Mouse (Mus musculus) heart, adult 2 months (tissue): ENCODE measurements around the gene Enkur. TPM values are rescaled to one million over a fixed set of nuclear protein-coding genes. Genes with fewer than 3 reads are reported as not detected.

ENCODE experiments used
- DNase-seq, 2 experiments: peaks; one replicate each; pipeline ENCODE4 v3.0.0; 2021
- H3K27ac ChIP-seq: fragments of 200-600 bp; 2 replicates; pipeline ENCODE4 v1.8.1; 2022
- H3K27me3 ChIP-seq: fragments of 200-500 bp; 2 replicates; pipeline ENCODE4 v1.6.1; 2012; ENCODE audit warnings: mild to moderate bottlenecking, low read length, inconsistent platforms, mixed read lengths; ENCODE audit not compliant: control insufficient read depth, insufficient read depth
- H3K36me3 ChIP-seq: fragments of 200-500 bp; 2 replicates; pipeline ENCODE4 v1.6.1; 2012; ENCODE audit warnings: low read length, inconsistent platforms; ENCODE audit not compliant: control insufficient read depth, insufficient read depth
- H3K4me1 ChIP-seq: fragments of 200-500 bp; 2 replicates; pipeline ENCODE4 v1.6.1; 2011; ENCODE audit warnings: low read length; ENCODE audit not compliant: control insufficient read depth, insufficient read depth
- H3K4me3 ChIP-seq: fragments of 200-600 bp; 2 replicates; pipeline ENCODE4 v1.8.1; 2022
- H3K79me2 ChIP-seq: fragments of 200-500 bp; replicated peaks from 2 replicates; pipeline ENCODE4 v1.6.1; 2012; ENCODE audit warnings: mild to moderate bottlenecking, inconsistent platforms, low read length, moderate library complexity, mixed read lengths; ENCODE audit not compliant: control insufficient read depth, insufficient read depth
- H3K9ac ChIP-seq: fragments of 200-500 bp; 2 replicates; pipeline ENCODE4 v1.6.1; 2012; ENCODE audit warnings: low read depth, mild to moderate bottlenecking, control low read depth, inconsistent platforms, low read length, mixed read lengths
- CTCF ChIP-seq: fragments of 200-600 bp; IDR thresholded peaks from 2 replicates; pipeline ENCODE4 v1.8.1; 2022; ENCODE audit warnings: antibody characterized with exemption, mild to moderate bottlenecking, moderate library complexity
- EP300 ChIP-seq: fragments of 200-500 bp; IDR thresholded peaks from 2 replicates; pipeline ENCODE4 v1.6.1; 2011; ENCODE audit warnings: low read depth, low read length, control low read depth; ENCODE audit not compliant: insufficient read depth
- POLR2A ChIP-seq: fragments of 200-500 bp; IDR thresholded peaks from 2 replicates; pipeline ENCODE4 v1.6.1; 2011; ENCODE audit warnings: mild to moderate bottlenecking, low read depth, low read length, control low read depth; ENCODE audit not compliant: insufficient read depth
- WGBS: fragments of 180-500 bp; shearing (Covaris S2); methylation state at CpG from one replicate; pipeline ENCODE4 v1.1.7; 2018; 5-methylcytosine and 5-hydroxymethylcytosine counted together
- intact Hi-C: fragments of 180-260 bp; cut with DNase I; formaldehyde crosslinking; loops from one replicate; pipeline ENCODE4 v1.15.1; 2025
- polyA plus RNA-seq: library from polyadenylated mRNA; depleted of rRNA; stranded (reverse); fragments of >200 nt; gene quantifications from 2 replicates; pipeline ENCODE4 v1.2.3, GENCODE M21; 2012; rRNA removed
- total RNA-seq, 2 experiments: library from RNA; stranded (reverse); gene quantifications; 2 replicates each; pipeline ENCODE4 v1.2.3; 2021

The Enkur gene
- total and polyA plus RNA-seq, 3 experiments: 0.23 to 1.5 (median 1.1) TPM

- H3K27ac ChIP-seq: peak overlapping the region; percentile 47
These were observed 58.0 kb downstream of the Enkur start for GRCm38 (mm10) chr2:21147169-21147568.

GRCm38 (mm10) chr2:21146486-21146885 is 58.7 kb downstream of the Enkur start:
- DNase-seq: no peak
- no peaks in the 10 kb centered on the region for H3K79me2 ChIP-seq
- intact Hi-C loops: no loop called here
- no peak overlapping the region for H3K4me3 ChIP-seq
- no peaks in the 10 kb centered on the region for H3K27me3 ChIP-seq
- 63% methylated on average over 6 of the region's 6 CpGs for WGBS
- H3K4me1 ChIP-seq: peaks cover 1% of the 10 kb centered on the region; the same call in 1 of the 2 replicates
- no peak overlapping the region for H3K9ac ChIP-seq
- H3K27ac ChIP-seq: peak overlapping the region; percentile 47
- TF ChIP-seq POLR2A (no peak), CTCF (no peak), EP300 (no peak)
- no peaks in the 10 kb centered on the region for H3K36me3 ChIP-seq

More at GRCm38 (mm10) chr2:21147169-21147568, 58.0 kb downstream of the Enkur start:
- no peak for TF ChIP-seq EP300
- no peaks in the 10 kb centered on the region for H3K36me3 ChIP-seq
- DNase-seq: peak in 1 of 2 experiments; percentile 23
- peaks cover 1% of the 10 kb centered on the region; the same call in 1 of the 2 replicates for H3K4me1 ChIP-seq
- intact Hi-C loops: no loop called here
- no peak overlapping the region for H3K9ac ChIP-seq
- H3K4me3 ChIP-seq: no peak overlapping the region
- H3K27me3 ChIP-seq: no peaks in the 10 kb centered on the region
- WGBS: 60% methylated on average over 4 of the region's 4 CpGs
- no peaks in the 10 kb centered on the region for H3K79me2 ChIP-seq

GRCm38 (mm10) chr2:21142616-21143015 is 62.5 kb downstream of the Enkur start:
- DNase-seq: no peak
- Histone ChIP-seq H3K36me3 (no peaks in the 10 kb centered on the region), H3K9ac (no peak overlapping the region), H3K79me2 (no peaks in the 10 kb centered on the region), H3K4me3 (peak overlapping the region; percentile 65), H3K4me1 (peaks cover 1% of the 10 kb centered on the region; the same call in 1 of the 2 replicates), H3K27me3 (no peaks in the 10 kb centered on the region), H3K27ac (peak overlapping the region; percentile 65)
- intact Hi-C loops: loop anchor here (2.0 to 5.0 kb wide), 2 partner anchors 40 to 175 kb away; partner anchors contain the start of gene Arhgap21
- 10% methylated on average over 2 of the region's 2 CpGs for WGBS
- TF ChIP-seq POLR2A (no peak), CTCF (no peak), EP300 (no peak)

- TF ChIP-seq POLR2A (no peak), CTCF (no peak), EP300 (no peak)
- peak overlapping the region; percentile 65 for H3K27ac ChIP-seq
- no peaks in the 10 kb centered on the region for H3K36me3 ChIP-seq
- H3K79me2 ChIP-seq: no peaks in the 10 kb centered on the region
- DNase-seq: peak; percentile 78 to 83
- H3K4me1 ChIP-seq: peaks cover 1% of the 10 kb centered on the region; the same call in 1 of the 2 replicates
- no peaks in the 10 kb centered on the region for H3K27me3 ChIP-seq
- intact Hi-C loops: loop anchor here (2.0 to 5.0 kb wide), 2 partner anchors 41 to 175 kb away; partner anchors contain the start of gene Arhgap21
- WGBS: 1% methylated on average over 15 of the region's 15 CpGs
- peak overlapping the region; percentile 65 for H3K4me3 ChIP-seq
- H3K9ac ChIP-seq: peak overlapping the region; percentile 60
These were observed 63.0 kb downstream of the Enkur start for GRCm38 (mm10) chr2:21142204-21142580.

- peak overlapping the region; percentile 65 for H3K27ac ChIP-seq
- H3K9ac ChIP-seq: peak overlapping the region; percentile 60
- under 1% methylated on average over 41 of the region's 46 CpGs for WGBS
- H3K4me3 ChIP-seq: peak overlapping the region; percentile 65
- no peak for TF ChIP-seq CTCF
- TF ChIP-seq EP300: no peak
- no peak for TF ChIP-seq POLR2A
- no peaks in the 10 kb centered on the region for H3K4me1 ChIP-seq
- DNase-seq: peak; percentile 63 to 72
- H3K36me3 ChIP-seq: no peaks in the 10 kb centered on the region
- intact Hi-C loops: loop anchor here (2.0 to 5.0 kb wide), 2 partner anchors 41 to 174 kb away; partner anchors contain the start of gene Arhgap21
- no peaks in the 10 kb centered on the region for H3K79me2 ChIP-seq
- H3K27me3 ChIP-seq: no peaks in the 10 kb centered on the region
These were observed 63.5 kb downstream of the Enkur start for GRCm38 (mm10) chr2:21141520-21142203.

GRCm38 (mm10) chr2:21141189-21141519 is 64.0 kb downstream of the Enkur start:
- H3K27ac ChIP-seq: peak overlapping the region; percentile 65
- peak overlapping the region; percentile 65 for H3K4me3 ChIP-seq
- no peak for DNase-seq
- H3K9ac ChIP-seq: peak overlapping the region; percentile 44
- intact Hi-C loops: loop anchor here (5.0 kb wide), 1 partner anchor 174 kb away; the partner anchor contains the start of gene Arhgap21
- H3K79me2 ChIP-seq: no peaks in the 10 kb centered on the region
- 23% methylated on average over 7 of the region's 7 CpGs for WGBS
- H3K4me1 ChIP-seq: no peaks in the 10 kb centered on the region
- no peaks in the 10 kb centered on the region for H3K36me3 ChIP-seq
- H3K27me3 ChIP-seq: no peaks in the 10 kb centered on the region
- no peak for TF ChIP-seq EP300
- no peak for TF ChIP-seq POLR2A
- TF ChIP-seq CTCF: no peak

Other genes with a start within 250 kb of the Enkur start
- gene Arhgap21, start 236.5 kb downstream of the Enkur start, total RNA-seq: 10 to 100 TPM; 65.2 to 74.5 TPM
- 18.1 and 27.9 TPM in 2 replicates for gene Arhgap21, start 236.5 kb downstream of the Enkur start, polyA plus RNA-seq
- 1 to 10 TPM; 6.8 to 7.7 TPM for gene Thnsl1, start 359 bp upstream of the Enkur start, total RNA-seq
- 4.4 and 5.8 TPM in 2 replicates for gene Thnsl1, start 359 bp upstream of the Enkur start, polyA plus RNA-seq
- under 1 TPM in 1 of 2 experiments, not detected in 1; 0.07 TPM for gene Gpr158, start 162.2 kb upstream of the Enkur start, total RNA-seq
- 0.18 and 0.26 TPM in 2 replicates for gene Gpr158, start 162.2 kb upstream of the Enkur start, polyA plus RNA-seq